Mouse (Mus musculus) lung, adult 2 months (tissue): ENCODE measurements around the gene Sap18.

Source experiments
- CTCF ChIP-seq: fragments of 200-500 bp; IDR thresholded peaks from 2 replicates; pipeline ENCODE4 v1.5.1; 2011; ENCODE audit warnings: mild to moderate bottlenecking, low read length, control low read depth; ENCODE audit not compliant: insufficient read depth
- POLR2A ChIP-seq: fragments of 200-500 bp; IDR thresholded peaks from 2 replicates; pipeline ENCODE4 v1.6.1; 2011; ENCODE audit warnings: low read depth, mild to moderate bottlenecking, control low read depth, low read length, borderline replicate concordance; ENCODE audit errors: extremely low read depth

DNA sequence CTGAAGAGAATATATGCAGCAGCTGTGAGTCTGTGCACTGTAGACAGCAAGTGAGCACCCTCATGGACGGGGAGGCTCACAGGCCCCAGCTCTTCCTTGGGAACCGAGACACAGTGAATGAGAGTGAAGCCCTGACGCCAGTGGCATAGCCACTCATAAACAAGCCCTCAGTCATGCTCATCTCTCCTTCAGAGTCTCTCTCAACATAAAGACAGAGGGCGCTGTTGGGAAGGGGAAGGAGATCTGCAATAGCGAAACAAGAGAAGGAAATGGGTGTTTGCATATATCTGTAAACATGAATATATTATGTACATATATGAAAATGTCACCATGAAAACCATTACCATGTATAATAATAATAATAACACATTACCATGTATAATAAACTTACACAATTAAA, 10.6 kb downstream of the Sap18 start:
- TF ChIP-seq CTCF (no peak), POLR2A (no peak)
